Mouse (Mus musculus) CH12.LX (cell line): ENCODE results near the gene Mettl3. TPM values are rescaled to one million over a fixed set of nuclear protein-coding genes. Genes with fewer than 3 reads are reported as not detected.

ENCODE experiments used
- DNase-seq: peaks from one replicate; pipeline ENCODE4 v3.0.0-alpha.2; 2013; ENCODE audit errors: extremely low read depth
- H3K27ac ChIP-seq: 2 replicates; pipeline ENCODE4 v1.5.1; 2012; ENCODE audit warnings: low read depth, mild to moderate bottlenecking, control low read depth, moderate library complexity; ENCODE audit not compliant: insufficient read depth
- H3K27me3 ChIP-seq: replicated peaks from 2 replicates; pipeline ENCODE3; 2012; ENCODE audit warnings: inconsistent platforms
- H3K36me3 ChIP-seq, 2 experiments: replicated peaks in 1 of 2; 2 replicates each; pipeline versions ENCODE3 to v1.6.1; 2012; ENCODE audit warnings: inconsistent platforms in 1 of 2, low read length in 1 of 2, mild to moderate bottlenecking in 1 of 2, mixed read lengths in 1 of 2, moderate library complexity in 1 of 2; ENCODE audit not compliant: control insufficient read depth in 1 of 2, insufficient read depth in 1 of 2
- H3K4me1 ChIP-seq, 2 experiments: 2 replicates each; pipeline ENCODE4 v1.6.1; 2012; ENCODE audit warnings: inconsistent platforms in 1 of 2, moderate library complexity in 1 of 2; ENCODE audit not compliant: insufficient read depth in 2 of 2, control insufficient read depth in 1 of 2
- H3K4me2 ChIP-seq: 2 replicates; pipeline ENCODE4 v1.6.1; 2012; ENCODE audit warnings: low read depth, mild to moderate bottlenecking, control low read depth; ENCODE audit not compliant: poor library complexity, insufficient read depth, severe bottlenecking
- H3K4me3 ChIP-seq, 3 experiments: fragments of 150-350 bp in 1 of 3; sonication (generic) in 1 of 3; replicated peaks in 1 of 3; 2 replicates each; pipeline versions ENCODE3 to v1.5.1; 2011 to 2012; ENCODE audit warnings: low read depth in 2 of 3, low read length in 2 of 3, mild to moderate bottlenecking in 2 of 3, moderate library complexity in 2 of 3, control low read depth in 1 of 3, improper control_type of control experiment in 1 of 3, inconsistent platforms in 1 of 3, mixed read lengths in 1 of 3; ENCODE audit not compliant: poor library complexity in 1 of 3
- H3K79me2 ChIP-seq: replicated peaks from 2 replicates; pipeline ENCODE4 v1.6.1; 2012; ENCODE audit warnings: mild to moderate bottlenecking, moderate library complexity; ENCODE audit not compliant: control insufficient read depth, poor library complexity, insufficient read depth, severe bottlenecking; ENCODE audit errors: extremely low read depth
- H3K9ac ChIP-seq: 2 replicates; pipeline ENCODE4 v1.6.1; 2012; ENCODE audit warnings: low read depth, mild to moderate bottlenecking, control low read depth, moderate library complexity; ENCODE audit not compliant: insufficient read depth
- H3K9me3 ChIP-seq: replicated peaks from 2 replicates; pipeline ENCODE3; 2012; ENCODE audit warnings: low read length, inconsistent platforms, mixed read lengths
- BHLHE40 ChIP-seq: IDR thresholded peaks from 2 replicates; pipeline ENCODE4 v1.6.1; 2011; ENCODE audit warnings: mild to moderate bottlenecking, low read depth, low read length, improper control_type of control experiment
- CHD2 ChIP-seq: IDR thresholded peaks from 2 replicates; pipeline ENCODE4 v1.6.1; 2011; ENCODE audit warnings: low read length, improper control_type of control experiment
- CTCF ChIP-seq, 2 experiments: IDR thresholded peaks in 1 of 2; conservative IDR thresholded peaks in 1 of 2; 2 replicates each; pipeline ENCODE4 v1.5.1; 2011 to 2012; ENCODE audit warnings: low read depth in 2 of 2, low read length in 2 of 2, improper control_type of control experiment in 1 of 2, inconsistent platforms in 1 of 2, mild to moderate bottlenecking in 1 of 2, moderate library complexity in 1 of 2
- GABPA ChIP-seq: IDR thresholded peaks from 2 replicates; pipeline ENCODE4 v1.6.1; 2012; ENCODE audit warnings: low read depth, low read length, improper control_type of control experiment, inconsistent platforms; ENCODE audit not compliant: insufficient replicate concordance
- JUN ChIP-seq: IDR thresholded peaks from 2 replicates; pipeline ENCODE4 v1.6.1; 2011; ENCODE audit warnings: low read depth, mild to moderate bottlenecking, low read length, improper control_type of control experiment, moderate library complexity; ENCODE audit not compliant: insufficient read depth
- MAFK ChIP-seq: IDR thresholded peaks from 2 replicates; pipeline ENCODE4 v1.6.1; 2011; ENCODE audit warnings: low read length, improper control_type of control experiment; ENCODE audit not compliant: insufficient replicate concordance
- MAX ChIP-seq: IDR thresholded peaks from 2 replicates; pipeline ENCODE4 v1.6.1; 2011; ENCODE audit warnings: low read length, improper control_type of control experiment
- MAZ ChIP-seq: IDR thresholded peaks from 2 replicates; pipeline ENCODE4 v1.6.1; 2012; ENCODE audit warnings: low read depth, mild to moderate bottlenecking, inconsistent platforms, low read length, improper control_type of control experiment, moderate library complexity
- MEF2A ChIP-seq: IDR thresholded peaks from 2 replicates; pipeline ENCODE4 v1.6.1; 2014; ENCODE audit warnings: low read depth, mild to moderate bottlenecking, inconsistent platforms, low read length, improper control_type of control experiment, borderline replicate concordance
- MYC ChIP-seq: IDR thresholded peaks from 2 replicates; pipeline ENCODE4 v1.6.1; 2011; ENCODE audit warnings: low read depth, mild to moderate bottlenecking, improper control_type of control experiment, low read length
- PAX5 ChIP-seq: IDR thresholded peaks from 2 replicates; pipeline ENCODE4 v1.6.1; 2012; ENCODE audit warnings: low read length, inconsistent platforms, mixed read lengths
- POLR2AphosphoS2 ChIP-seq: IDR thresholded peaks from 2 replicates; pipeline ENCODE4 v1.6.1; 2011; ENCODE audit warnings: low read depth, low read length, improper control_type of control experiment
- RAD21 ChIP-seq: IDR thresholded peaks from 2 replicates; pipeline ENCODE4 v1.6.1; 2011; ENCODE audit warnings: low read depth, mild to moderate bottlenecking, low read length, improper control_type of control experiment, moderate library complexity
- RCOR1 ChIP-seq: conservative IDR thresholded peaks from 2 replicates; pipeline ENCODE4 v1.6.1; 2012; ENCODE audit warnings: low read depth, mild to moderate bottlenecking, inconsistent platforms, low read length, improper control_type of control experiment
- SIN3A ChIP-seq: IDR thresholded peaks from 2 replicates; pipeline ENCODE4 v1.6.1; 2012; ENCODE audit warnings: low read length, improper control_type of control experiment, inconsistent platforms
- SMC3 ChIP-seq: IDR thresholded peaks from 2 replicates; pipeline ENCODE4 v1.6.1; 2011; ENCODE audit warnings: low read depth, low read length, improper control_type of control experiment
- TBP ChIP-seq: conservative IDR thresholded peaks from 2 replicates; pipeline ENCODE4 v1.6.1; 2011; ENCODE audit warnings: low read depth, low read length, improper control_type of control experiment
- UBTF ChIP-seq: IDR thresholded peaks from 2 replicates; pipeline ENCODE4 v1.6.1; 2012; ENCODE audit warnings: low read depth, mild to moderate bottlenecking, inconsistent platforms, low read length, improper control_type of control experiment, moderate library complexity
- USF2 ChIP-seq: conservative IDR thresholded peaks from 2 replicates; pipeline ENCODE4 v1.6.1; 2011; ENCODE audit warnings: low read depth, low read length, improper control_type of control experiment
- ZMIZ1 ChIP-seq: IDR thresholded peaks from 2 replicates; pipeline ENCODE4 v1.6.1; 2012; ENCODE audit warnings: low read depth, mild to moderate bottlenecking, inconsistent platforms, low read length, improper control_type of control experiment
- ZNF384 ChIP-seq: IDR thresholded peaks from 2 replicates; pipeline ENCODE4 v1.6.1; 2012; ENCODE audit warnings: low read depth, low read length, improper control_type of control experiment, inconsistent platforms
- dilution Hi-C: fragments of 300-500 bp; cut with MboI; formaldehyde crosslinking; loops from 2 replicates; pipeline ENCODE4 v1.14.3; 2020; ENCODE audit warnings: low sequenced_read_pairs; ENCODE audit not compliant: extremely low pct_unique_long_range_greater_than_20kb, extremely low pct_ligation_motif_present
- in situ Hi-C: fragments of 300-500 bp; cut with MboI; formaldehyde crosslinking; loops from 3 replicates; pipeline ENCODE4 v1.14.3; 2019; ENCODE audit warnings: low sequenced_read_pairs, low pct_ligation_motif_present, low pct_unique_long_range_greater_than_20kb, mixed read lengths
- polyA plus RNA-seq: library from polyadenylated mRNA; unstranded; fragments of >175 nt; gene quantifications from 2 replicates; pipeline ENCODE4 v1.2.1, GENCODE M21; 2012; ENCODE audit warnings: low read depth; ENCODE audit not compliant: insufficient read length
- total RNA-seq, 2 experiments: library from RNA; depleted of rRNA; stranded (reverse); fragments of 300-350 nt in 1 of 2; fragments of >200 nt in 1 of 2; gene quantifications; 2 replicates each; pipeline ENCODE4 v1.2.3; 2012 to 2014

Gene Mettl3
- total and polyA plus RNA-seq, 3 experiments: 41.6 to 47.4 (median 47.0) TPM

DNA sequence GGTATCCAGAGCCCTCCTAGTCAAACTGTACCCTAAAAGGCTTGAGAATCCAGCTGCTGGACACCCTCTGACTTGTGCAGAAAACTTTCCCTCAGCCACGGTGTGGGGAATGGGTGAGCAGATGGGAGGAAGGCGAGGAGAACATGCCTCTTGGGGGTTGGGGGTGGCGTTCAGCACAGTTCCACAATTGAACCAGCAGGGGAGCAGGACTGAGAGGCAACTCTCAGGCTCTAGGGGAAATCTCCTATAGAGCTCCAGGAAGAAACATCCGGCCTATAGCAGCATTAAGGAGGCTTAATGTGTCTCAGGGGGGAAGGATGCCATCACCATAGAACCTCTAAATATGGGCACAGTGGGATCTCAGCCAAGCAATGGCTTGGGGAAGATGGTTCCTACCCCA lies 21.0 kb upstream of the Mettl3 start:
- H3K79me2 ChIP-seq: no peaks in the 10 kb centered on the region
- H3K9ac ChIP-seq: no peak overlapping the region
- H3K27me3 ChIP-seq: peaks cover 8% of the 10 kb centered on the region
- TF ChIP-seq CTCF (conservative IDR thresholded peaks at IDR 0.05 in 1 of 2, IDR thresholded peaks at IDR 0.05 in 1 of 2; ENCODE audit: low read depth in 2 of 2, low read length in 2 of 2) (peak; percentile 19 to 53; a peak in 2 of 4 replicates), ZMIZ1 (no peak), MAX (no peak), CHD2 (0 out of 2 replicates have a peak, but pooled peaks have one; percentile 45), RCOR1 (no peak)
- H3K4me1 ChIP-seq: peaks cover 10 to 11% of the 10 kb centered on the region in 2 experiments
- H3K36me3 ChIP-seq: no peaks in the 10 kb centered on the region
- peak overlapping the region; percentile 58 for H3K4me2 ChIP-seq
- dilution Hi-C loops (no loop called here), in situ Hi-C loops (loop anchor here (25.0 kb wide), 1 partner anchor 414 kb away; the partner anchor contains the start of genes Ndrg2, Rnase13 and Tppp2)
- no peaks in the 10 kb centered on the region for H3K9me3 ChIP-seq
- H3K4me3 ChIP-seq: no peak overlapping the region
- no peak overlapping the region for H3K27ac ChIP-seq
- DNase-seq: peak; percentile 23

DNA sequence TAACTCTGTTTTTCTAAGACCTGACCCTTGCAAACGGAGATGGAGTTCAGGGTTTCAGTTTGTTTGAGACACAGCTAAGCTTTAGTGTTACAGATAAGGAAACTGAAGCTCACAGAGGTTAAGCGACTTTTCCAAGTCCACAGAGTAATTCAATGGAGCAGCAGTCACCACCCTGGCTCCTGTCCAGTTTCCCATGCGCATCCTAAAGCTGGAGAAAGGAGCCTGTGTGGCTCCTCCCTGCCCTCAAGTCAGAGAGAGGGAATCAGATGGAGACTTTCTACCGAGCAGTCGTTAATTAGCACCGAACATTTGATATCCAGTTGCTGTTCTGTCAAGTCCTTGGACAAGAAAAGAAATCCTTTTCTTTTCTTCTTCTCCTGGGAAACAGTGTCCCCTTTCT lies 14.4 kb upstream of the Mettl3 start:
- in situ Hi-C loops: no loop called here
- H3K4me2 ChIP-seq: no peak overlapping the region
- H3K27ac ChIP-seq: no peak overlapping the region
- H3K79me2 ChIP-seq: no peaks in the 10 kb centered on the region
- DNase-seq: no peak
- H3K27me3 ChIP-seq: peaks cover 4% of the 10 kb centered on the region
- H3K4me3 ChIP-seq: no peak overlapping the region
- dilution Hi-C loops: no loop called here
- H3K4me1 ChIP-seq: peaks cover 2 to 6% of the 10 kb centered on the region in 2 experiments; a peak in 2 of 4 replicates
- no peaks in the 10 kb centered on the region for H3K36me3 ChIP-seq
- H3K9ac ChIP-seq: no peak overlapping the region
- H3K9me3 ChIP-seq: peaks cover 2% of the 10 kb centered on the region
- TF ChIP-seq MEF2A (no peak), POLR2AphosphoS2 (no peak), SMC3 (no peak), MAZ (no peak), SIN3A (no peak), ZMIZ1 (no peak), RAD21 (no peak), JUN (no peak), UBTF (no peak), MAX (no peak), RCOR1 (no peak), MYC (no peak), TBP (no peak), MAFK (no peak), USF2 (no peak), PAX5 (no peak), ZNF384 (no peak), GABPA (no peak), BHLHE40 (no peak)
